Mouse (Mus musculus) ovary, adult 2 months (tissue): ENCODE data around the gene 4930452B06Rik. TPM values are rescaled to one million over a fixed set of nuclear protein-coding genes. Genes with fewer than 3 reads are reported as not detected.

ENCODE experiments used
- polyA plus RNA-seq: library from polyadenylated mRNA; depleted of rRNA; stranded (reverse); fragments of >200 nt; gene quantifications from 2 replicates; pipeline ENCODE4 v1.2.3, GENCODE M21; 2012; rRNA removed

4930452B06Rik gene
- 0.79 and 0.94 TPM in 2 replicates for polyA plus RNA-seq

DNA sequence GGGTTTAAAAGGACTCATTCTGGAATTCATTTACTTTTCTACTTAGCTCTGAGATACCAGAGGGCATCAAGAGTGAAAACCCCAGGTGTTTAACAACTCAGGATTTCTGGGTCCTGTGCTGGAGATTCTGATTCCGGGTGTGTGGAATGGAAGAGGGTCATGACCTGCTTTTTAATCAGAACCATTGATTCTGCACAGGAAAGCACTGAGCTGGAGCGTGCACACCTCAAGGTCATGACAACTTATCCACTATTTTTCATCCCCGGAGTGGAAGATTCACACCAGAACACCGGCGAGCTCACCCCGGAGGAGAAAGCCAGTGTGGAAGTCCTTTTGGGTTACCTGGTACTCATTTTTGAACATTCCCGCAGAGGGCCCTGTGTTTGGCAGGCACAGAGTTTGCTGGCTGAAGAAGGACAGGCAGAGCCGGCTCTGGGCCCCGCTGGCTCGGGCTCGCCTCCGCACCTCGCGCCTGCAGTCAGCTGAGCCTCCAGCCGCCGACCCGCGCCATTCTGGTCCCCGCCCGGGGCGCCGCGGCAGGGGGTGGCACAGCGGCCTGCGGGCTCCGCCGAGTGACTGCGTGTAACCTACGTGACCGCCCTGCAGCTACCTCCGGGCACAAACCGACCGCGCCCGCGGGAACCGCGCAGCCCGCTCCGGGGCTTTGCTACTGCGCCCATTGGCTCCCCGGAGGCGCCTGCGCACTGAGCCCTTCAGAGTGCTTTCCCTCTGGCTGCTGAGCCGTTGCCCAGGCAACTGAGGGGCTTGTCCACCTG is at the start of gene 4930452B06Rik:
Gene 4930452B06Rik, minus strand, starts transcription at position 605 of the 776 bp plus-strand sequence.

